Mouse (Mus musculus) mesoderm, embryonic 11.5 days (tissue): Measurements from ENCODE around the gene Kif27.
A peak's percentile ranks its signal among the peaks of the same experiment; 100 is the strongest.
"Not testable (repeated sequence)": the region's sequence is repeated elsewhere in the genome, so short reads cannot be mapped to it uniquely, and the experiment has no call there.

ENCODE experiments used
- DNase-seq: peaks from one replicate; pipeline ENCODE4 v3.0.0-alpha.2; 2012; ENCODE audit warnings: low read depth, low spot score

Gene Kif27

DNA sequence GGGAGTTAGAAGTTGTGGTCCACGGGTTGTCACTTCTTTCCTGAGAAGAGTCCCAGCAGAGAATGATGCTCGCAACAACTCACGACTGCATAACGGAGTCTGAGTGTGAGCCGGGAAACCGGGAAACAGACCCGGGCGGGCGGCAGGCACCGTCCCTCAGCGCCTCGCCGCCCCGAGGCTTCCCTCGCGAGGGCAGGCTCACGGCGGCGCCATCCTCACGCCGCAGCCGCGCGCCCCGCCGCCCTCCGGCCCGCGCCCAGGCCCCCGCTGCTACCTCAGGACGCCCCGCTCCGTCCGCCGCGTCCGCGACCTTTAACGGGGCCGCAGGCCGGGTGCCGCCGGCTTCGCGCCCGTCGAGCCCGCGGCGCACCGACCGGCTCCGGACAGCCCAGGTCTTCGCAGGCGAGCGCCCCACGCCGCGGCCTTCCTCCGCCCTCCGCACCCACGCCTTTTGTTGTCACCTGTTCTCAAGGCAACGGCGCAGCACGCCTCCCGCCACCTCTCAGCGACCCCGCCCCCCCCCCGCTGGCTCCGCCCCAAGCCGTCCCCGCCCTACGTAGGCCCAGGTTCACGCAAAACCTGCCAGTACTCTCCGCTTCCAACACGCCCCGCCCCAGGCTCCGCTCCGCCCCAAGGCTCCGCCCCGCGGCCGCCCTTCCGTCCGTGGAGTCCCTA is at the start of gene Kif27:
TSS of gene Kif27 (minus strand) at position 494 of the 675 bp plus-strand sequence.
- DNase-seq, result peak; percentile 89

GRCm38 (mm10) chr13:58403243-58403642 is 44.3 kb upstream of the Kif27 start, which contains the start of gene Hnrnpk:
Hnrnpk (minus strand) TSS chr13:58403343.
- not testable (repeated sequence) for DNase-seq

GRCm38 (mm10) chr13:58402744-58403110 is 43.8 kb upstream of the Kif27 start:
- DNase-seq, result no peak

DNA sequence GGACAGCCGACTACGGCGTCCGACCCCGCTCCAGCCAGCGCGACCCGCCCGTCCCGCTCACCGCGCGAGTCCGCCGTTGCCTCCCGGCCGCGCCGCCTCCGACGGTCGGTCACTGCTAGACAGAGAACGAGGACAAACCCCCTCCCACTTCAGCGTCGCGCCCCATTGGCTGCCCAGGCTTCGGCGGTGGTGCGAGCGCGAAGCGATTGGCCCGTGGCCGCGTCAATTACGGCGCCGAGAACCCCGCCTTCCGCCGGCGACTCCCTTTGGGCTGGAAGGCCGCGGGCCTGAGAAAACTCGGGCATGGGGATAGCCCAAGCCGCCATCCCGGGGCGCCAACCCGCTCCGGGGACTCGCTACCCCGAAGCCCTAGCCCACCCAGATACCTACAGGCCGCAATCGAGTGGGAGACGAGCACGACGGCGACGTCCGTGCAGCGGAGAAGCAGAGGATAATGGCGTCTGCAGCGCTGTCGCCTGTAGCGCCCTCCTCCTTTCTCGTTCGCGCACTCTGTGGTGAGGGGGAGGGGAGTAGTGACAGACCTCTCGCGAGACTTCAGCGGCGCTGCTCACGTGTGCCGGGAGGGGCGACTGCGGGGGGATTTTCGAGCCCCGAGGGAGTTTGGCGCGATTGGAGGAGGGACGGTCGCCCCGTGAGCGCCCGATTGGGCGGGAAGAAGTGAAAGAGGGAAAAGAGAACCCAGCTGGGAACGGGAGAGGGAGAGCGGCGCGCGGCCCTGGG is 43.3 kb upstream of the Kif27 start, which contains the start of gene Rmi1:
TSS of gene Rmi1 (plus strand) at position 246 of the 741 bp plus-strand sequence.
- DNase-seq, result peak; percentile 99

GRCm38 (mm10) chr13:58401135-58402002 is 42.4 kb upstream of the Kif27 start:
- peak; percentile 86 for DNase-seq

GRCm38 (mm10) chr13:58400576-58400975 is 41.7 kb upstream of the Kif27 start:
- no peak for DNase-seq

GRCm38 (mm10) chr13:58397651-58398050 is 38.7 kb upstream of the Kif27 start:
- DNase-seq, result no peak

DNA sequence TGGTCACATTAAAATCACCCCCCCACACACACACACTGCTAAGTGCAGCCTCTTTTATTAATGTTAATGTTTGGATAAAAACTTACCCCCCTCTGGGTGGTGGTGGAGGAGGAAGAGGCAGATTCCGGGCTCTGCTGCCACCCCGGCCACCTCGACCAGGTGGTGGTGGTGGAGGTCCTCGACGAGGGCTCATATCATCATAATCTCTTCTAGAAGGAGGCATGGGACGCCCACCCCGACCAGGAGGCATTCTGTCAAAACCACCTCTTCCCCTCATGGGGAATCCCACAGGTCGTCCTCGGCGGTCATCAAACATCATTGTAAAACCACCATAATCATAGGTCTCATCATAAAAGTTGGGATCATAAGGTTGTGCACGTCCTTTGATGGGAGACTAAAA is 35.5 kb upstream of the Kif27 start:
- not testable (repeated sequence) for DNase-seq

DNA sequence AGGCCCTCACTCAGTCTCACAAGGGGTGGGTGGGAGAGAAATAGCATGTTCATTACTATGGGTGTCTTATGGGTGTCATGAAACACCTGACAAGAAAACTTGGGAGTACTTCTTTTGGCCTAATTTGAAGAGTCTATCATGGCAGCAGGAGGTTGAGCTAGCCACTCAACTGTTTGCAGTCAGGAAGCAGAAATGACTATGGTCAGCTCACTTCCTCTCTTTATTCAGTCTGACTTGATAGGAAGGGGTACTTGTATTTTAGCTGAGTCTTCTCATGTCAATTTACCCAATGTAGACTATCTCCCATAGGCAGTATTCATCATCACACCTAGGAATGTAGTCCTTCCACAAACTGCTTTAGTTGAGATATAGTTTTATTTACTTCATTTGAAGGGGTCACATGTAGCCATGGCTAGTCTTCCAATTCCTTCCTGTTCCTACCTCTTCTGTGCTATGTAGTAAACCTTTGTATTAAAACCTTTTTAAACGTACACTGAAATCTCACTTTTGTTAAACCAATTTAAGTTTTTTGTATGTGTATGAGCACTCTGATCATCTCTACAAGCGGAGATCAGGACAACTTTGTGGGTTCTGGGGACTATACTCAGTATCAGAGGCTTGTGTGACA is 30.5 kb upstream of the Kif27 start:
- no peak for DNase-seq

- DNase-seq, result no peak
These were observed 29.5 kb upstream of the Kif27 start for GRCm38 (mm10) chr13:58388379-58388778.

- DNase-seq, result peak; percentile 85
These were observed 29.0 kb upstream of the Kif27 start for GRCm38 (mm10) chr13:58387948-58388347.

DNA sequence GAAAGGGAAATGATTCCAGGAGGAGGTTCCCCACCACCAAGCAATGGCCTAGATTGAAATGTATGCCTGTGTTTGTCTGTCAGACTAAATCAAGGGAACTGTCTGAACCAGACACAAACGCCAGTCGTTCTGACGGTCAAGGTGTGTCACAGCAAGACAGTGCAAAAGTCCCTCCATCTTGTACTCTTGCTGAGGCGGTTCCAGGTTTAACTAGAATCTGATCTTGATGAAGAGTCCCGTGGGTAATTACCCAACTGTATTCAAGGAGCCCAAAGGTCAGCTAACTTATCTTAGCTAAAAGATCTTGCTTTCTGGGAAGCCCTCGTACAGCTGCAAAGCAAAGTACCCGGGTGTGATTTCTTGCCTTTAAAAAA is 26.6 kb upstream of the Kif27 start:
- DNase-seq, result no peak

DNA sequence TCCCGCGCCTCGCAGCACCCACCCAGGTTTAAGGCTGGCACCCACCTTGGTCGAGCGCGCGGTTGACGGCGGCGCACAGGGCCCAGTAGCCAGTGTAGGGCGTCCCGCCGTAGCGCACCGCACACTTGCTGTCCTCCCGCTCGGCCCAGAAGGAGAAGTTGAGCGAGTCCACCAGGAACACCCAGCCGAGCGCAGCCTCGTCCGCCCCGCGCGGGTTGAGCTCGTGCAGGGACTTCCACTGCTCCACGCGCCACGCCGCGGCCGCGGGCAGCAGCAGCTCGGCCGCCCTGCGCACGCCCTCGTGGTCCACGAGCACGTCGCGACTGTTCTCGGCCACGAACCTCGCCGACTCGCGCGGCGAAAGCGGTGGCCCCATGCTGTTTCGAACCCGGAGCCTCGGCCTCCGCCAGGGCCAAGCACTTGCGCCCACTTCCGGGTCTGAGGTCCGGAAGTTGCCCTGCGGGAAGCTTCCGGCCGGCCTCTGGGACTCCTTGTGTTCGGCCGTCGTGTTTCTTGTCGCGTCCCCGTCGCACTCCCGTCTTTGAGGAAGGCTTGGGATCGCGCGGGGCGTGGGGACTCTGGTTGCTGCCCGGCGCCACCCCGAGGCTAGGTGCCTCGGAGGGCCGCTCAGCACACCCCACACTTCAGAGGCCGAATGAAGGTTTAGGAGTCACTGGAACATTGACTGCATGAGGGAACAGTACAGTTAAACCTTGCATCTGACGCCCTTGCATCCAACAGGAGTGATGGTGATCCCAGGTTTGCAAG is 26.0 kb upstream of the Kif27 start, which contains the start of gene 2210016F16Rik:
TSS of gene 2210016F16Rik (minus strand) at position 447 of the 768 bp plus-strand sequence.
- peak; percentile 71 for DNase-seq

DNA sequence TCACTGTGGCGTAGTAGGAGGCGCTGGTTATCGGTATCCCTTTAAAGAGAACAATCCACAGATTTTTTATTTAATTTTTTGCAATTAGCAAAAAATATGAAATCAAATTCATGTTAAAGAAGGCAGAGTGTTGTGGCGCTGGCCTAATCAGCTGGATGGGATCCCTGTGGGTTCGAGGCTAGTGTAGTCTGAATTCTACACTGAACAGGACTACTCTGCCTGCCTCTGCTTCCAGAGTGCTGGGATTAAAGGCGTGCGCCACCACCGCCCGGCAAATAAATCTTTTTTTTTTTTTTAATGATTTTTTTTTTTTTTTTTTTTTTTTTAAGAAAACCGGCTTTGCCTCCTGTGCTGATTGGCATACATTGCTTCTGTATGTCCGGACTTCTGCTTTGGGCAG is 25.4 kb upstream of the Kif27 start:
- no peak for DNase-seq

DNA sequence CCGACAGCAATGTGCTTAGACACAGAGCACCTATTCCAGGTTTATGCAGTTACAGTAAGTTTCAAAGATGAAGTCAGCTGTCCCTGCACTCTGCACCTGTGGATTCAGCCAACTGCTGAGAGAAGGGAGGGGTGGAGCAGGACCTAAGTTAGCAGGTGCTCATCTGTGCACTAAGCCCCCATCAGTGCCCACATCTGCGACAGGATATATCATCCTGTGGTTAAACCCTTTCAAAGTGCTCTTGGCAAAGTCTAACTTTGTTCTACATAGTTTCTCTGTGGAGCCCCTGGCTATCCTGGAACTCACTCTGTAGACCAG is 14.2 kb upstream of the Kif27 start:
- DNase-seq, result no peak

- DNase-seq, result no peak
These were observed 13.6 kb upstream of the Kif27 start for GRCm38 (mm10) chr13:58372278-58373152.

GRCm38 (mm10) chr13:58368835-58369234 is 9.9 kb upstream of the Kif27 start:
- DNase-seq, result no peak

DNA sequence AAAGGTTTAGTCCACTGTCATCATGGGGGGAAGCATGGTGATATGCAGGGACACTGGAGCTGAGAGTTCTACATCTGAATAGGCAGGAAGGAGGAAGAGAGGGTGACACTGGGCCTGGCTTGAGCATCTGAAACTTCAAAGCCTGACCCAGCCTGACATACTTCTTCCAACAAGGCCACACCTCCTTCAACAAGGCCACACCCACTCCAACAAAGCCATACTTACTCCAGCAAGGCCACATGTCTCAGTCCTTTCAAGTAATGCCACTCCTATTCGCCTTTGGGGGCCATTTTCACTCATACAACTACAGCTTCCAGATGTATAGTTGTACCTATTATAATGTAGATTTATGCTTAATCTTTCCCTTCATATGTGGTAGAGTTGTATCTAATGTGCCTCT is 8.7 kb upstream of the Kif27 start:
- no peak for DNase-seq

- no peak for DNase-seq
These were observed 7.5 kb upstream of the Kif27 start for GRCm38 (mm10) chr13:58366373-58366772.

DNA sequence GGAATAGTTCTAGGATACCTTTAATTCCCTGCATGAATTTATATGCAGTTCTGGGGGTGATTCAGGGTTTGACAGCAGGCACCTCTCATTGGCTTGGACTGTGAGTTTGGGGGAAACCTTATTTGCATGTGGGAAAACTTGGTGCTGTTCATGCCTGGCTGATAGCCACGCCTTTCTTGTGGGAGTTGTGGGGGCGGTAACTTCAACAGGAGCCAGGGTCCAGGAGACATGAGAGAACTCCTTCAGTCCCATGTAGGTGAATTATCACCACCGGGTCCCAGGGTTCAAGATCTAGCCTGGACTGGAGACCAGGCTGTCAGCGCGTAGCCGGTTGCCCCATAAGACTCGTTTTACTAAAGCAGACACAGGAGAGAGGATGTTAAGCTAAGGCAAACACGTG is 6.3 kb upstream of the Kif27 start:
- not testable (repeated sequence) for DNase-seq
